Mouse (Mus musculus) hindbrain, embryonic 10.5 days (tissue): ENCODE measurements around the gene Syf2. TPM values are rescaled to one million over a fixed set of nuclear protein-coding genes. Genes with fewer than 3 reads are reported as not detected.
A peak's percentile ranks its signal among the peaks of the same experiment; 100 is the strongest.

Experiments
- DNase-seq: peaks from one replicate; pipeline ENCODE4 v3.0.0-alpha.2; 2017; ENCODE audit warnings: low spot score
- H3K27ac ChIP-seq: fragments of 300-500 bp; sonication (generic); 2 replicates; pipeline ENCODE4 v1.5.1; 2016; ENCODE audit warnings: mild to moderate bottlenecking, moderate library complexity
- H3K27me3 ChIP-seq: fragments of 300-500 bp; sonication (generic); 2 replicates; pipeline ENCODE4 v1.6.1; 2016; ENCODE audit warnings: mild to moderate bottlenecking; ENCODE audit not compliant: poor library complexity, insufficient read depth, severe bottlenecking
- H3K36me3 ChIP-seq: fragments of 300-500 bp; sonication (generic); 2 replicates; pipeline ENCODE4 v1.6.1; 2016; ENCODE audit warnings: mild to moderate bottlenecking, moderate library complexity
- H3K4me1 ChIP-seq: fragments of 300-500 bp; sonication (generic); replicated peaks from 2 replicates; pipeline ENCODE4 v1.6.1; 2016; ENCODE audit warnings: mild to moderate bottlenecking
- H3K4me3 ChIP-seq: fragments of 300-500 bp; sonication (generic); 2 replicates; pipeline ENCODE4 v1.5.1; 2016; ENCODE audit warnings: mild to moderate bottlenecking, moderate library complexity
- H3K9me3 ChIP-seq: fragments of 300-500 bp; sonication (generic); 2 replicates; pipeline ENCODE4 v1.6.1; 2016; ENCODE audit warnings: mild to moderate bottlenecking, moderate library complexity
- WGBS: fragments of 180-500 bp; shearing (Covaris S2); methylation state at CpG from one replicate; pipeline ENCODE4 v1.1.7; 2016; 5-methylcytosine and 5-hydroxymethylcytosine counted together
- polyA plus RNA-seq: library from polyadenylated mRNA; unstranded; fragments of >200 nt; fragmentation: Nextera tagmentation; extraction: Ambion mirVana; gene quantifications from 2 replicates; pipeline ENCODE4 v1.2.1, GENCODE M21; 2016

The Syf2 gene
- polyA plus RNA-seq, 1 experiment from 2014 or later, result 75.2 TPM

- Histone ChIP-seq H3K4me1 (peaks cover 22% of the 10 kb centered on the region), H3K36me3 (peaks cover 23% of the 10 kb centered on the region), H3K9me3 (peaks cover 4% of the 10 kb centered on the region; the same call in 1 of the 2 replicates), H3K27me3 (no peaks in the 10 kb centered on the region), H3K27ac (peak overlapping the region; percentile 89), H3K4me3 (peak overlapping the region; percentile 69)
- no peak for DNase-seq
- 58% methylated on average over 14 of the region's 14 CpGs for WGBS
Observed at GRCm38 (mm10) chr4:134915223-134916050, 15.3 kb upstream of the Syf2 start.

GRCm38 (mm10) chr4:134917194-134917593, 13.5 kb upstream of the Syf2 start:
- 80% methylated on average over 3 of the region's 3 CpGs for WGBS

GRCm38 (mm10) chr4:134918381-134918780, 12.3 kb upstream of the Syf2 start:
- no peak for DNase-seq
- WGBS, result 71% methylated on average over 7 of the region's 7 CpGs
- H3K9me3 ChIP-seq, result no peaks in the 10 kb centered on the region

More at GRCm38 (mm10) chr4:134917194-134917593, 13.5 kb upstream of the Syf2 start:
- peaks cover 22% of the 10 kb centered on the region for H3K4me1 ChIP-seq
- H3K4me3 ChIP-seq, result no peak overlapping the region
- peaks cover 7% of the 10 kb centered on the region for H3K36me3 ChIP-seq
- no peaks in the 10 kb centered on the region for H3K27me3 ChIP-seq
- no peaks in the 10 kb centered on the region for H3K9me3 ChIP-seq
- no peak for DNase-seq
- H3K27ac ChIP-seq, result no peak overlapping the region

GRCm38 (mm10) chr4:134919733-134920540, 10.8 kb upstream of the Syf2 start:
- H3K9me3 ChIP-seq, result no peaks in the 10 kb centered on the region

More at GRCm38 (mm10) chr4:134918381-134918780, 12.3 kb upstream of the Syf2 start:
- H3K27me3 ChIP-seq, result no peaks in the 10 kb centered on the region
- no peak overlapping the region for H3K27ac ChIP-seq
- no peaks in the 10 kb centered on the region for H3K36me3 ChIP-seq
- peaks cover 24% of the 10 kb centered on the region for H3K4me1 ChIP-seq
- no peak overlapping the region for H3K4me3 ChIP-seq

GRCm38 (mm10) chr4:134920631-134921030, 10.1 kb upstream of the Syf2 start:
- Histone ChIP-seq H3K9me3 (no peaks in the 10 kb centered on the region), H3K4me3 (no peak overlapping the region), H3K27ac (no peak overlapping the region), H3K4me1 (peaks cover 20% of the 10 kb centered on the region), H3K36me3 (peaks cover 15% of the 10 kb centered on the region), H3K27me3 (no peaks in the 10 kb centered on the region)
- WGBS, result 95% methylated on average over 6 of the region's 6 CpGs
- no peak for DNase-seq

More at GRCm38 (mm10) chr4:134919733-134920540, 10.8 kb upstream of the Syf2 start:
- Histone ChIP-seq H3K27ac (no peak overlapping the region), H3K4me3 (no peak overlapping the region), H3K36me3 (peaks cover 8% of the 10 kb centered on the region), H3K27me3 (no peaks in the 10 kb centered on the region), H3K4me1 (peaks cover 19% of the 10 kb centered on the region)
- 41% methylated on average over 12 of the region's 12 CpGs for WGBS
- DNase-seq, result no peak

GRCm38 (mm10) chr4:134921703-134922102, 9.0 kb upstream of the Syf2 start:
- H3K36me3 ChIP-seq, result peaks cover 26% of the 10 kb centered on the region
- H3K9me3 ChIP-seq, result no peaks in the 10 kb centered on the region
- DNase-seq, result no peak
- no peak overlapping the region for H3K4me3 ChIP-seq
- H3K27me3 ChIP-seq, result no peaks in the 10 kb centered on the region
- no peak overlapping the region for H3K27ac ChIP-seq
- 95% methylated on average over 4 of the region's 4 CpGs for WGBS
- peaks cover 27% of the 10 kb centered on the region for H3K4me1 ChIP-seq

- Histone ChIP-seq H3K4me3 (peak overlapping the region; percentile 99), H3K4me1 (peaks cover 27% of the 10 kb centered on the region), H3K36me3 (peaks cover 32% of the 10 kb centered on the region), H3K27ac (peak overlapping the region; percentile 98), H3K9me3 (no peaks in the 10 kb centered on the region), H3K27me3 (no peaks in the 10 kb centered on the region)
- DNase-seq, result no peak
- 67% methylated on average over 10 of the region's 10 CpGs for WGBS
Observed at GRCm38 (mm10) chr4:134922111-134922924, 8.4 kb upstream of the Syf2 start.

GRCm38 (mm10) chr4:134922925-134923244, 7.8 kb upstream of the Syf2 start:
- H3K27ac ChIP-seq, result peak overlapping the region; percentile 98
- no peaks in the 10 kb centered on the region for H3K27me3 ChIP-seq
- peaks cover 27% of the 10 kb centered on the region for H3K4me1 ChIP-seq
- peak; percentile 70 for DNase-seq
- no peaks in the 10 kb centered on the region for H3K9me3 ChIP-seq
- under 1% methylated on average over 13 of the region's 13 CpGs for WGBS
- peak overlapping the region; percentile 99 for H3K4me3 ChIP-seq
- peaks cover 38% of the 10 kb centered on the region for H3K36me3 ChIP-seq

GRCm38 (mm10) chr4:134923258-134924018, 7.3 kb upstream of the Syf2 start, which contains the start of gene Rsrp1:
Gene Rsrp1 (plus strand): TSS chr4:134923592.
- Histone ChIP-seq H3K27me3 (no peaks in the 10 kb centered on the region), H3K4me1 (peaks cover 27% of the 10 kb centered on the region), H3K9me3 (no peaks in the 10 kb centered on the region), H3K27ac (peak within 1 kb of the TSS; percentile 98), H3K4me3 (peak within 1 kb of the TSS; percentile 99), H3K36me3 (peaks cover 43% of the 10 kb centered on the region)
- DNase-seq, result peak; percentile 97
- under 1% methylated on average over 64 of the region's 64 CpGs for WGBS

GRCm38 (mm10) chr4:134924019-134924741, 6.5 kb upstream of the Syf2 start:
- no peaks in the 10 kb centered on the region for H3K9me3 ChIP-seq
- H3K27ac ChIP-seq, result peak overlapping the region; percentile 98
- no peaks in the 10 kb centered on the region for H3K27me3 ChIP-seq
- DNase-seq, result no peak
- peak overlapping the region; percentile 99 for H3K4me3 ChIP-seq
- H3K36me3 ChIP-seq, result peaks cover 46% of the 10 kb centered on the region
- H3K4me1 ChIP-seq, result peaks cover 27% of the 10 kb centered on the region
- WGBS, result under 1% methylated on average over 75 of the region's 75 CpGs

GRCm38 (mm10) chr4:134925206-134925605, 5.5 kb upstream of the Syf2 start:
- no peak for DNase-seq
- WGBS, result 88% methylated on average over 8 of the region's 8 CpGs
- H3K27ac ChIP-seq, result no peak overlapping the region
- peaks cover 30% of the 10 kb centered on the region for H3K4me1 ChIP-seq
- H3K36me3 ChIP-seq, result peaks cover 46% of the 10 kb centered on the region
- no peaks in the 10 kb centered on the region for H3K27me3 ChIP-seq
- no peaks in the 10 kb centered on the region for H3K9me3 ChIP-seq
- H3K4me3 ChIP-seq, result peak overlapping the region; percentile 99
